Mouse (Mus musculus) ES-E14 (cell line): Measurements from ENCODE around the gene Gm10309. TPM values are rescaled to one million over a fixed set of nuclear protein-coding genes. Genes with fewer than 3 reads are reported as not detected.

ENCODE experiments used
- DNase-seq: peaks from one replicate; pipeline ENCODE4 v3.0.0-alpha.2; 2013; ENCODE audit warnings: low read depth, low spot score
- H3K27ac ChIP-seq: 2 replicates; pipeline ENCODE4 v1.5.1; 2012; ENCODE audit warnings: low read depth, mild to moderate bottlenecking, low read length, moderate library complexity, mixed read lengths; ENCODE audit not compliant: poor library complexity, insufficient read depth, severe bottlenecking
- H3K36me3 ChIP-seq: 2 replicates; pipeline ENCODE4 v1.6.1; 2012; ENCODE audit warnings: mild to moderate bottlenecking, low read length, moderate library complexity, mixed read lengths; ENCODE audit not compliant: control insufficient read depth, poor library complexity, insufficient read depth, severe bottlenecking
- H3K4me1 ChIP-seq, 2 experiments: fragments of 150-350 bp in 1 of 2; sonication (generic) in 1 of 2; 2 replicates each; pipeline ENCODE4 v1.6.1; 2012; ENCODE audit warnings: low read length in 2 of 2, mild to moderate bottlenecking in 1 of 2, mixed read lengths in 1 of 2; ENCODE audit not compliant: control insufficient read depth in 2 of 2, insufficient read depth in 2 of 2, poor library complexity in 1 of 2
- H3K4me3 ChIP-seq, 2 experiments: fragments of 150-350 bp in 1 of 2; sonication (generic) in 1 of 2; 2 replicates each; pipeline ENCODE4 v1.5.1; 2012; ENCODE audit warnings: low read length in 2 of 2, low read depth in 1 of 2, mild to moderate bottlenecking in 1 of 2, mixed read lengths in 1 of 2; ENCODE audit not compliant: insufficient read depth in 1 of 2, poor library complexity in 1 of 2, severe bottlenecking in 1 of 2
- H3K9ac ChIP-seq: 2 replicates; pipeline ENCODE4 v1.6.1; 2012; ENCODE audit warnings: low read depth, mild to moderate bottlenecking, low read length, mixed read lengths; ENCODE audit not compliant: poor library complexity, insufficient read depth, severe bottlenecking
- H3K9me3 ChIP-seq: fragments of 150-350 bp; sonication (generic); 2 replicates; pipeline ENCODE4 v1.6.1; 2012; ENCODE audit warnings: low read depth, mild to moderate bottlenecking, low read length; ENCODE audit not compliant: control insufficient read depth, insufficient read depth
- CHD2 ChIP-seq: IDR thresholded peaks from 2 replicates; pipeline ENCODE4 v1.6.1; 2014; ENCODE audit warnings: mild to moderate bottlenecking, low read depth, low read length, inconsistent platforms
- HCFC1 ChIP-seq: IDR thresholded peaks from 2 replicates; pipeline ENCODE4 v1.6.1; 2012; ENCODE audit warnings: low read length, inconsistent platforms, borderline replicate concordance; ENCODE audit not compliant: insufficient read depth
- MAFK ChIP-seq: IDR thresholded peaks from 2 replicates; pipeline ENCODE4 v1.6.1; 2014; ENCODE audit warnings: mild to moderate bottlenecking, low read depth, low read length, inconsistent platforms; ENCODE audit not compliant: insufficient read depth
- ZC3H11A ChIP-seq: IDR thresholded peaks from 2 replicates; pipeline ENCODE4 v1.6.1; 2012; ENCODE audit warnings: low read depth, mild to moderate bottlenecking, inconsistent platforms, low read length, borderline replicate concordance
- ZNF384 ChIP-seq: IDR thresholded peaks from 2 replicates; pipeline ENCODE4 v1.6.1; 2012; ENCODE audit warnings: low read depth, low read length, inconsistent platforms
- in situ Hi-C, 2 experiments: fragments of 600-800 bp; cut with MboI; formaldehyde crosslinking; loops; one replicate each; pipeline ENCODE4 v1.15.1; 2025; ENCODE audit warnings: low sequenced_read_pairs in 2 of 2, inconsistent platforms in 1 of 2; ENCODE audit not compliant: unreplicated experiment in 2 of 2
- total RNA-seq: library from RNA; depleted of rRNA; stranded (reverse); fragments of 300-350 nt; gene quantifications from 2 replicates; pipeline ENCODE4 v1.2.3, GENCODE M21; 2012

Gm10309 gene
- total RNA-seq, 1 experiment = not detected

- Histone ChIP-seq H3K9ac (no peak overlapping the region), H3K27ac (no peak overlapping the region), H3K9me3 (no peaks in the 10 kb centered on the region), H3K36me3 (no peaks in the 10 kb centered on the region), H3K4me1 (no peaks in the 10 kb centered on the region), H3K4me3 (no peak overlapping the region)
- DNase-seq = no peak
- TF ChIP-seq ZNF384 (no peak), CHD2 (no peak), HCFC1 (no peak), MAFK (no peak), ZC3H11A (no peak)
- in situ Hi-C loops = loop anchor here in 1 of 2 experiments (25.0 kb wide), 1 partner anchor 308 kb away; the partner anchor contains the start of gene Prkce
These were observed 34.9 kb downstream of the Gm10309 start for GRCm38 (mm10) chr17:86470160-86470559.

- Histone ChIP-seq H3K4me1 (no peaks in the 10 kb centered on the region), H3K36me3 (no peaks in the 10 kb centered on the region), H3K4me3 (no peak overlapping the region), H3K9me3 (no peaks in the 10 kb centered on the region), H3K27ac (no peak overlapping the region), H3K9ac (no peak overlapping the region)
- TF ChIP-seq HCFC1 = no peak
- TF ChIP-seq MAFK = no peak
- no peak for TF ChIP-seq CHD2
- no peak for TF ChIP-seq ZNF384
- no peak for TF ChIP-seq ZC3H11A
- in situ Hi-C loops = loop anchor here in 1 of 2 experiments (25.0 kb wide), 1 partner anchor 306 kb away; the partner anchor contains the start of gene Prkce
- no peak for DNase-seq
These were observed 37.1 kb downstream of the Gm10309 start for GRCm38 (mm10) chr17:86467967-86468366.

GRCm38 (mm10) chr17:86467291-86467898, 37.6 kb downstream of the Gm10309 start:
- TF ChIP-seq ZC3H11A = no peak
- TF ChIP-seq CHD2 = no peak
- TF ChIP-seq ZNF384 = no peak
- TF ChIP-seq HCFC1 = no peak
- TF ChIP-seq MAFK = no peak
- H3K36me3 ChIP-seq = no peaks in the 10 kb centered on the region
- no peak overlapping the region for H3K4me3 ChIP-seq
- H3K4me1 ChIP-seq = no peaks in the 10 kb centered on the region
- no peak for DNase-seq
- H3K27ac ChIP-seq = no peak overlapping the region
- in situ Hi-C loops = loop anchor here in 1 of 2 experiments (25.0 kb wide), 1 partner anchor 305 kb away; the partner anchor contains the start of gene Prkce
- no peak overlapping the region for H3K9ac ChIP-seq
- no peaks in the 10 kb centered on the region for H3K9me3 ChIP-seq

GRCm38 (mm10) chr17:86466871-86467270, 38.2 kb downstream of the Gm10309 start:
- no peaks in the 10 kb centered on the region for H3K4me1 ChIP-seq
- no peak overlapping the region for H3K4me3 ChIP-seq
- in situ Hi-C loops = loop anchor here in 1 of 2 experiments (25.0 kb wide), 1 partner anchor 305 kb away; the partner anchor contains the start of gene Prkce
- DNase-seq = no peak
- H3K9ac ChIP-seq = no peak overlapping the region
- no peak overlapping the region for H3K27ac ChIP-seq
- TF ChIP-seq ZNF384 = no peak
- no peak for TF ChIP-seq ZC3H11A
- TF ChIP-seq CHD2 = no peak
- TF ChIP-seq MAFK = no peak
- no peak for TF ChIP-seq HCFC1
- no peaks in the 10 kb centered on the region for H3K9me3 ChIP-seq
- H3K36me3 ChIP-seq = no peaks in the 10 kb centered on the region
